Mouse (Mus musculus): ENCODE data around the gene Kbtbd6. TPM values are rescaled to one million over a fixed set of nuclear protein-coding genes. Genes with fewer than 3 reads are reported as not detected.

The Kbtbd6 gene
- polyA plus RNA-seq (2012; rRNA removed), result 0.13 and 0.22 TPM in 2 replicates

DNA sequence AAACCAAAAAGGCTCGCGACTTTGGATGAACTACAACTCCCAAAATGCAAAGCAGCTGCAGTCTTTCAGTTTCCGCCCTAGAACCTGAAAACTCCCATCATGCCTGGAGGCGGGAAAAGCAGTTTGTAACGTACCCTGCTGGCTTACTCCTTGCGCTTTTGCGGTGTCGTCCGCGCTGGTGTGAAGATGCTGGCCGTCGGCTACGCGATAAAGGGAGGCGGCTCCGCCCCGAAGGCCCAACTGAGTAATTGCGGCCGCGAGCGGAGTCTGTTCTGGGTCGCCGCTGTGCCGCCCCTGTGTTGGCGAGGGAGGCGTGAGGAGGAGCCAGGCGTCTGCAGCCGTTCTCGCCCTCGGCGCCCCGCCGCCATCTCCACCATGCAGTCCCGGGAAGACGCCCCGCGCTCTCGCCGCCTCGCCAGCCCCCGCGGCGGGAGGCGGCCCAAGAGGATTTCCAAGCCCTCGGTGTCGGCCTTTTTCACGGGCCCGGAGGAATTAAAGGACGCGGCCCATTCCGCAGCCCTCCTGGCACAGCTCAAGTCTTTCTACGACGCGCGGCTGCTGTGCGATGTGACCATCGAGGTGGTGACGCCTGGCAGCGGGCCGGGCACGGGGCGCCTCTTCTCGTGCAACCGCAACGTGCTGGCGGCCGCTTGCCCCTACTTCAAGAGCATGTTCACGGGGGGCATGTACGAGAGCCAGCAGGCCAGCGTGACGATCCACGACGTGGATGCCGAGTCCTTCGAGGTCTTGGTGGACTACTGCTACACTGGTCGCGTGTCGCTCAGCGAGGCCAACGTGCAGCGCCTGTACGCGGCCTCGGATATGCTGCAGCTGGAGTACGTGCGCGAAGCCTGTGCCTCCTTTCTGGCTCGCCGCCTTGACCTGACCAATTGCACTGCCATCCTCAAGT lies at the start of gene Kbtbd6:
Gene Kbtbd6, plus strand, starts transcription at position 155 of the 910 bp plus-strand sequence.

GRCm38 (mm10) chr14:79425979-79426729 lies 25.5 kb upstream of the Kbtbd6 start, which contains the start of gene Kbtbd7:
Gene Kbtbd7 (plus strand): TSS chr14:79426511.

GRCm38 (mm10) chr14:79480624-79481338 lies 29.1 kb downstream of the Kbtbd6 start, which contains the start of gene Elf1:
Gene Elf1 (plus strand): TSS chr14:79481194.

DNA sequence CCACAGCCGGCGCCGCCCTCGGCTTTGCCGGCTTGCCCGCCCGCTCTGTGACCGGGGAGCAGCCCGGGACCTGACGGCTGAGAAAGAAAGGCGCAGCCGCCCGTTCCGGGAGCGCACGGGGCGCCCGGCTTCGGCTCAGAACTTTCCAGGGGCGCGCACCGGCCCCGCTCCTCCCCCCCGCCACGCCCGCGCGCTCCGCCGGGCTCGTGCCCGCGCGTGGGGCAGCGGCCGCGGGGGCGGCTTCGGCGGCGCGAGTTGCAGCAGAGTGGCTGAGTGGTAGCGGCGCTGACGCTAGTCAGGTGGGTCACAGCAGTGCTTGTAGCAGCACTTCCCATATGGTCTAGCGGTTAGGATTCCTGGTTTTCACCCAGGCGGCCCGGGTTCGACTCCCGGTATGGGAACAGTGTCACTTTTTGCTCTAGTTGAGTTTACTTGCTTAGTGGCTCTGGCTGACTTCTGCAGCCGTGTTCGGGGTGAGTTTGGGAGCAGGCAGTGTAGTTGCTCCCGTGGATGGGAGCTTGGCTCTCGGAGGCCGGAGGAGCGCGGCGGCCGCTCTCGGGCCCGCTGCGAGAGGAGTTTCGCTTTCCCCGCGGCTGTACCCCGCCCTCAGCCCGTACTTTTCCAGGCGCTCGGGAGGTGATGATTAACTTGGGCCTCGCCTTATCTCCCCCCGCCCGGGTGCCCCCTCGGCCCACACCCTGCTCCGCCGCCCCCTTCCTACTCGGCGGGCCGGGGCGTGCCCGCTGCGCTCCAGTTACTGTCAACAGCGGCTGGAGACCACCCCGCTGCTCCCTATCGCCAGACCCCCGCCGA lies 29.9 kb downstream of the Kbtbd6 start, which contains the start of gene Wbp4:
Gene Wbp4, minus strand, starts transcription at position 182 of the 813 bp plus-strand sequence.

Other genes with a start within 250 kb of the Kbtbd6 start
- gene Zfp957, start 204.5 kb upstream of the Kbtbd6 start, polyA plus RNA-seq (2012; rRNA removed), result not detected in 2 replicates
- gene Rgcc, start 150.2 kb upstream of the Kbtbd6 start, polyA plus RNA-seq (2012; rRNA removed), result 54.2 and 106 TPM in 2 replicates
- gene Naa16, start 61.1 kb upstream of the Kbtbd6 start, polyA plus RNA-seq (2012; rRNA removed), result 0.16 and 0.79 TPM in 2 replicates
- 0.17 and 0.39 TPM in 2 replicates for gene Mtrf1, start 54.1 kb upstream of the Kbtbd6 start, polyA plus RNA-seq (2012; rRNA removed)
- 1.4 and 1.9 TPM in 2 replicates for gene Kbtbd7, start 25.3 kb upstream of the Kbtbd6 start, polyA plus RNA-seq (2012; rRNA removed)
- 3.5 and 4.3 TPM in 2 replicates for gene Elf1, start 29.4 kb downstream of the Kbtbd6 start, polyA plus RNA-seq (2012; rRNA removed)
- gene Wbp4, start 29.7 kb downstream of the Kbtbd6 start, polyA plus RNA-seq (2012; rRNA removed), result 1.4 and 1.5 TPM in 2 replicates
- 1.4 and 2.0 TPM in 2 replicates for gene Sugt1, start 135.9 kb downstream of the Kbtbd6 start, polyA plus RNA-seq (2012; rRNA removed)
- gene Cnmd, start 210.3 kb downstream of the Kbtbd6 start, polyA plus RNA-seq (2012; rRNA removed), result 0.21 TPM in 1 of 2 replicates, not detected in the other